Mouse (Mus musculus): ENCODE measurements around the gene Ccdc92b. TPM values are rescaled to one million over a fixed set of nuclear protein-coding genes. Genes with fewer than 3 reads are reported as not detected.

Gene Ccdc92b
- polyA plus RNA-seq, 1 experiment from 2014 or later, result 0.35 TPM

- Histone ChIP-seq H3K27me3 (no peaks in the 10 kb centered on the region), H3K4me1 (peaks cover 31% of the 10 kb centered on the region), H3K9me3 (no peaks in the 10 kb centered on the region), H3K4me3 (no peak overlapping the region; the same call in 1 of the 2 replicates), H3K36me3 (no peaks in the 10 kb centered on the region), H3K4me2 (no peak overlapping the region), H3K9ac (no peak overlapping the region), H3K27ac (peak overlapping the region; percentile 98)
- WGBS, result 48% methylated on average over 1 of the region's 1 CpGs
- no peak for ATAC-seq (ENCODE audit: borderline replicate concordance, extremely low read depth, low FRiP score, low TSS enrichment)
These were observed 20.2 kb downstream of the Ccdc92b start for GRCm38 (mm10) chr11:74639628-74640027.

- H3K36me3 ChIP-seq, result no peaks in the 10 kb centered on the region
- peaks cover 23% of the 10 kb centered on the region for H3K4me1 ChIP-seq
- no peaks in the 10 kb centered on the region for H3K27me3 ChIP-seq
- no peak overlapping the region for H3K27ac ChIP-seq
- no peak overlapping the region for H3K4me2 ChIP-seq
- no peaks in the 10 kb centered on the region for H3K9me3 ChIP-seq
- 83% methylated on average over 1 of the region's 1 CpGs for WGBS
- H3K4me3 ChIP-seq, result no peak overlapping the region
- no peak for ATAC-seq (ENCODE audit: borderline replicate concordance, extremely low read depth, low FRiP score, low TSS enrichment)
- H3K9ac ChIP-seq, result no peak overlapping the region
These were observed 28.6 kb downstream of the Ccdc92b start for GRCm38 (mm10) chr11:74647966-74648365.

GRCm38 (mm10) chr11:74648676-74649075 is 29.3 kb downstream of the Ccdc92b start:
- ATAC-seq (ENCODE audit: borderline replicate concordance, extremely low read depth, low FRiP score, low TSS enrichment), result peak; percentile 15; the same call in 1 of the 2 replicates
- 6% methylated on average over 1 of the region's 1 CpGs for WGBS

GRCm38 (mm10) chr11:74649095-74649646 is 29.8 kb downstream of the Ccdc92b start, which contains the start of gene Cluh:
Gene Cluh (plus strand): TSS chr11:74649495.
- no peaks in the 10 kb centered on the region for H3K9me3 ChIP-seq
- H3K36me3 ChIP-seq, result no peaks in the 10 kb centered on the region
- peak within 1 kb of the TSS; percentile 65 for H3K27ac ChIP-seq
- ATAC-seq (ENCODE audit: borderline replicate concordance, extremely low read depth, low FRiP score, low TSS enrichment), result peak; percentile 92
- WGBS, result under 1% methylated on average over 58 of the region's 58 CpGs
- peak within 1 kb of the TSS; percentile 90 for H3K4me2 ChIP-seq
- H3K9ac ChIP-seq, result peak within 1 kb of the TSS; percentile 80
- H3K4me3 ChIP-seq, result peak within 1 kb of the TSS; percentile 100
- H3K4me1 ChIP-seq, result peaks cover 23% of the 10 kb centered on the region
- H3K27me3 ChIP-seq, result no peaks in the 10 kb centered on the region

More at GRCm38 (mm10) chr11:74648676-74649075, 29.3 kb downstream of the Ccdc92b start:
- peak overlapping the region; percentile 90 for H3K4me2 ChIP-seq
- peaks cover 23% of the 10 kb centered on the region for H3K4me1 ChIP-seq
- H3K36me3 ChIP-seq, result no peaks in the 10 kb centered on the region
- no peaks in the 10 kb centered on the region for H3K27me3 ChIP-seq
- no peaks in the 10 kb centered on the region for H3K9me3 ChIP-seq
- peak overlapping the region; percentile 65 for H3K27ac ChIP-seq
- H3K9ac ChIP-seq, result peak overlapping the region; percentile 80
- H3K4me3 ChIP-seq, result peak overlapping the region; percentile 100

- Histone ChIP-seq H3K9ac (peak overlapping the region; percentile 80), H3K9me3 (no peaks in the 10 kb centered on the region), H3K36me3 (no peaks in the 10 kb centered on the region), H3K4me3 (peak overlapping the region; percentile 100), H3K27me3 (no peaks in the 10 kb centered on the region), H3K27ac (peak overlapping the region; percentile 65), H3K4me2 (peak overlapping the region; percentile 90), H3K4me1 (peaks cover 23% of the 10 kb centered on the region)
- under 1% methylated on average over 53 of the region's 53 CpGs for whole genome bisulfite sequencing
- ATAC-seq (ENCODE audit: borderline replicate concordance, extremely low read depth, low FRiP score, low TSS enrichment), result peak; percentile 31; the same call in 1 of the 2 replicates
These were observed 30.5 kb downstream of the Ccdc92b start for GRCm38 (mm10) chr11:74649647-74650551.

- 0 out of 2 replicates have a peak overlapping the region, but pooled peaks have one; percentile 5 for H3K27ac ChIP-seq
- no peaks in the 10 kb centered on the region for H3K36me3 ChIP-seq
- peaks cover 23% of the 10 kb centered on the region for H3K4me1 ChIP-seq
- H3K4me3 ChIP-seq, result peak overlapping the region; percentile 100
- H3K9ac ChIP-seq, result peak overlapping the region; percentile 80
- WGBS, result 48% methylated on average over 4 of the region's 4 CpGs
- H3K4me2 ChIP-seq, result peak overlapping the region; percentile 90
- H3K9me3 ChIP-seq, result no peaks in the 10 kb centered on the region
- ATAC-seq (ENCODE audit: borderline replicate concordance, extremely low read depth, low FRiP score, low TSS enrichment), result no peak
- H3K27me3 ChIP-seq, result no peaks in the 10 kb centered on the region
These were observed 31.2 kb downstream of the Ccdc92b start for GRCm38 (mm10) chr11:74650576-74651100.

- no peak for ATAC-seq (ENCODE audit: borderline replicate concordance, extremely low read depth, low FRiP score, low TSS enrichment)
- Histone ChIP-seq H3K36me3 (peaks cover 8% of the 10 kb centered on the region), H3K27ac (no peak overlapping the region), H3K4me3 (no peak overlapping the region), H3K27me3 (no peaks in the 10 kb centered on the region), H3K9ac (no peak overlapping the region), H3K4me1 (peaks cover 23% of the 10 kb centered on the region), H3K9me3 (no peaks in the 10 kb centered on the region), H3K4me2 (no peak overlapping the region)
- WGBS, result 89% methylated on average over 4 of the region's 4 CpGs
These were observed 33.4 kb downstream of the Ccdc92b start for GRCm38 (mm10) chr11:74652791-74653191.

GRCm38 (mm10) chr11:74653385-74653784 is 34.0 kb downstream of the Ccdc92b start:
- no peak overlapping the region for H3K27ac ChIP-seq
- no peak overlapping the region for H3K4me2 ChIP-seq
- H3K4me3 ChIP-seq, result no peak overlapping the region
- peaks cover 14% of the 10 kb centered on the region for H3K36me3 ChIP-seq
- H3K9ac ChIP-seq, result no peak overlapping the region
- no peaks in the 10 kb centered on the region for H3K9me3 ChIP-seq
- no peak for ATAC-seq (ENCODE audit: borderline replicate concordance, extremely low read depth, low FRiP score, low TSS enrichment)
- H3K27me3 ChIP-seq, result no peaks in the 10 kb centered on the region
- peaks cover 23% of the 10 kb centered on the region for H3K4me1 ChIP-seq
- WGBS, result 55% methylated on average over 6 of the region's 6 CpGs

- no peak overlapping the region for H3K4me3 ChIP-seq
- H3K9me3 ChIP-seq, result no peaks in the 10 kb centered on the region
- no peak overlapping the region for H3K4me2 ChIP-seq
- WGBS, result 74% methylated on average over 3 of the region's 3 CpGs
- no peak overlapping the region for H3K9ac ChIP-seq
- peaks cover 39% of the 10 kb centered on the region for H3K36me3 ChIP-seq
- H3K27me3 ChIP-seq, result no peaks in the 10 kb centered on the region
- peaks cover 11% of the 10 kb centered on the region for H3K4me1 ChIP-seq
- no peak for ATAC-seq (ENCODE audit: borderline replicate concordance, extremely low read depth, low FRiP score, low TSS enrichment)
- no peak overlapping the region for H3K27ac ChIP-seq
These were observed 36.5 kb downstream of the Ccdc92b start for GRCm38 (mm10) chr11:74655941-74656340.

GRCm38 (mm10) chr11:74660336-74660735 is 40.9 kb downstream of the Ccdc92b start:
- no peaks in the 10 kb centered on the region for H3K27me3 ChIP-seq
- peaks cover 74% of the 10 kb centered on the region for H3K36me3 ChIP-seq
- WGBS, result 92% methylated on average over 13 of the region's 13 CpGs
- no peak overlapping the region for H3K4me3 ChIP-seq
- H3K4me2 ChIP-seq, result no peak overlapping the region
- no peak for ATAC-seq (ENCODE audit: borderline replicate concordance, extremely low read depth, low FRiP score, low TSS enrichment)
- no peaks in the 10 kb centered on the region for H3K4me1 ChIP-seq
- no peak overlapping the region for H3K27ac ChIP-seq
- H3K9ac ChIP-seq, result no peak overlapping the region
- H3K9me3 ChIP-seq, result no peaks in the 10 kb centered on the region

GRCm38 (mm10) chr11:74661641-74662040 is 42.2 kb downstream of the Ccdc92b start:
- WGBS, result 87% methylated on average over 19 of the region's 19 CpGs
- H3K27ac ChIP-seq, result no peak overlapping the region
- no peak overlapping the region for H3K4me3 ChIP-seq
- no peak for ATAC-seq (ENCODE audit: borderline replicate concordance, extremely low read depth, low FRiP score, low TSS enrichment)
- peaks cover 84% of the 10 kb centered on the region for H3K36me3 ChIP-seq
- H3K4me2 ChIP-seq, result no peak overlapping the region
- no peak overlapping the region for H3K9ac ChIP-seq
- no peaks in the 10 kb centered on the region for H3K9me3 ChIP-seq
- no peaks in the 10 kb centered on the region for H3K4me1 ChIP-seq
- H3K27me3 ChIP-seq, result no peaks in the 10 kb centered on the region

- WGBS, result 84% methylated on average over 6 of the region's 6 CpGs
- H3K27me3 ChIP-seq, result no peaks in the 10 kb centered on the region
- H3K9me3 ChIP-seq, result no peaks in the 10 kb centered on the region
- ATAC-seq (ENCODE audit: borderline replicate concordance, extremely low read depth, low FRiP score, low TSS enrichment), result no peak
- H3K4me3 ChIP-seq, result no peak overlapping the region
- H3K4me2 ChIP-seq, result no peak overlapping the region
- H3K4me1 ChIP-seq, result no peaks in the 10 kb centered on the region
- peaks cover 87% of the 10 kb centered on the region for H3K36me3 ChIP-seq
- H3K9ac ChIP-seq, result no peak overlapping the region
- H3K27ac ChIP-seq, result no peak overlapping the region
These were observed 42.8 kb downstream of the Ccdc92b start for GRCm38 (mm10) chr11:74662221-74662620.
